Mouse (Mus musculus): Measurements from ENCODE around the gene Slc35f2. TPM values are rescaled to one million over a fixed set of nuclear protein-coding genes. Genes with fewer than 3 reads are reported as not detected.

The Slc35f2 gene
- polyA plus RNA-seq, 1 experiment: 0.30 TPM

GRCm38 (mm10) chr9:53853672-53854071, 82.3 kb downstream of the Slc35f2 start:
- TF ChIP-seq CTCF (IDR thresholded peaks at IDR 0.05; ENCODE audit: borderline replicate concordance, insufficient read depth, low read length) (no peak), POLR2A (IDR thresholded peaks at IDR 0.05; ENCODE audit: low read depth, low read length) (no peak)
- H3K4me3 ChIP-seq (ENCODE audit: insufficient read depth, low read length): no peak overlapping the region

GRCm38 (mm10) chr9:53854525-53854924, 83.2 kb downstream of the Slc35f2 start:
- Histone ChIP-seq H3K27ac (ENCODE audit: insufficient read depth, low read length) (no peak overlapping the region; the same call in 1 of the 2 replicates), H3K4me3 (ENCODE audit: insufficient read depth, low read length) (no peak overlapping the region), H3K4me1 (ENCODE audit: control insufficient read depth, insufficient read depth, low read length) (peaks cover 4% of the 10 kb centered on the region; the same call in 1 of the 2 replicates)
- TF ChIP-seq POLR2A (IDR thresholded peaks at IDR 0.05; ENCODE audit: low read depth, low read length) (no peak), CTCF (IDR thresholded peaks at IDR 0.05; ENCODE audit: borderline replicate concordance, insufficient read depth, low read length) (no peak)

More at GRCm38 (mm10) chr9:53853672-53854071, 82.3 kb downstream of the Slc35f2 start:
- Histone ChIP-seq H3K4me1 (ENCODE audit: control insufficient read depth, insufficient read depth, low read length) (peaks cover 4% of the 10 kb centered on the region; the same call in 1 of the 2 replicates), H3K27ac (ENCODE audit: insufficient read depth, low read length) (no peak overlapping the region)

- Histone ChIP-seq H3K4me3 (ENCODE audit: insufficient read depth, low read length) (no peak overlapping the region), H3K4me1 (ENCODE audit: control insufficient read depth, insufficient read depth, low read length) (peaks cover 4% of the 10 kb centered on the region; the same call in 1 of the 2 replicates), H3K27ac (ENCODE audit: insufficient read depth, low read length) (no peak overlapping the region)
- TF ChIP-seq POLR2A (IDR thresholded peaks at IDR 0.05; ENCODE audit: low read depth, low read length) (no peak), CTCF (IDR thresholded peaks at IDR 0.05; ENCODE audit: borderline replicate concordance, insufficient read depth, low read length) (no peak)
Measured at GRCm38 (mm10) chr9:53857864-53858263, 86.5 kb downstream of the Slc35f2 start.

Other genes with a start within 250 kb of the Slc35f2 start
- 19.3 and 19.9 TPM in 2 replicates for gene Atm, start 234.8 kb upstream of the Slc35f2 start, polyA plus RNA-seq (2011; ENCODE audit: insufficient read length, low read depth, missing spikeins)
- 24.1 and 27.7 TPM in 2 replicates for gene Npat, start 234.5 kb upstream of the Slc35f2 start, polyA plus RNA-seq (2011; ENCODE audit: insufficient read length, low read depth, missing spikeins)
- 46.7 and 75.9 TPM in 2 replicates for gene Acat1, start 161.2 kb upstream of the Slc35f2 start, polyA plus RNA-seq (2011; ENCODE audit: insufficient read length, low read depth, missing spikeins)
- gene Cul5, start 101.5 kb upstream of the Slc35f2 start, polyA plus RNA-seq (2011; ENCODE audit: insufficient read length, low read depth, missing spikeins): 58.1 and 76.3 TPM in 2 replicates
- gene Rab39, start 65.3 kb upstream of the Slc35f2 start, polyA plus RNA-seq (2011; ENCODE audit: insufficient read length, low read depth, missing spikeins): not detected in 2 replicates
- gene Sln, start 78.6 kb downstream of the Slc35f2 start, polyA plus RNA-seq (2011; ENCODE audit: insufficient read length, low read depth, missing spikeins): not detected in 2 replicates
- not detected in 2 replicates for gene Elmod1, start 203.8 kb downstream of the Slc35f2 start, polyA plus RNA-seq (2011; ENCODE audit: insufficient read length, low read depth, missing spikeins)

Measured in embryonic fibroblast, embryonic 13.5 days (primary cell).